Mouse (Mus musculus) CH12.LX (cell line): ENCODE measurements at regions not wholly inside any gene's neighbourhood (a gene's known extent, or its start where the extent isn't known, plus 50 kb on each side); places are given as distances from the start of the nearest gene placed in this dataset.

Experiments
- DNase-seq: peaks from one replicate; pipeline ENCODE4 v3.0.0-alpha.2; 2013; ENCODE audit errors: extremely low read depth
- H3K27ac ChIP-seq: 2 replicates; pipeline ENCODE4 v1.5.1; 2012; ENCODE audit warnings: low read depth, mild to moderate bottlenecking, control low read depth, moderate library complexity; ENCODE audit not compliant: insufficient read depth
- H3K27me3 ChIP-seq: replicated peaks from 2 replicates; pipeline ENCODE3; 2012; ENCODE audit warnings: inconsistent platforms
- H3K36me3 ChIP-seq, 2 experiments: replicated peaks in 1 of 2; 2 replicates each; pipeline versions ENCODE3 to v1.6.1; 2012; ENCODE audit warnings: inconsistent platforms in 1 of 2, low read length in 1 of 2, mild to moderate bottlenecking in 1 of 2, mixed read lengths in 1 of 2, moderate library complexity in 1 of 2; ENCODE audit not compliant: control insufficient read depth in 1 of 2, insufficient read depth in 1 of 2
- H3K4me1 ChIP-seq, 2 experiments: 2 replicates each; pipeline ENCODE4 v1.6.1; 2012; ENCODE audit warnings: inconsistent platforms in 1 of 2, moderate library complexity in 1 of 2; ENCODE audit not compliant: insufficient read depth in 2 of 2, control insufficient read depth in 1 of 2
- H3K4me2 ChIP-seq: 2 replicates; pipeline ENCODE4 v1.6.1; 2012; ENCODE audit warnings: low read depth, mild to moderate bottlenecking, control low read depth; ENCODE audit not compliant: poor library complexity, insufficient read depth, severe bottlenecking
- H3K4me3 ChIP-seq, 3 experiments: fragments of 150-350 bp in 1 of 3; sonication (generic) in 1 of 3; replicated peaks in 1 of 3; 2 replicates each; pipeline versions ENCODE3 to v1.5.1; 2011 to 2012; ENCODE audit warnings: low read depth in 2 of 3, low read length in 2 of 3, mild to moderate bottlenecking in 2 of 3, moderate library complexity in 2 of 3, control low read depth in 1 of 3, improper control_type of control experiment in 1 of 3, inconsistent platforms in 1 of 3, mixed read lengths in 1 of 3; ENCODE audit not compliant: poor library complexity in 1 of 3
- H3K79me2 ChIP-seq: replicated peaks from 2 replicates; pipeline ENCODE4 v1.6.1; 2012; ENCODE audit warnings: mild to moderate bottlenecking, moderate library complexity; ENCODE audit not compliant: control insufficient read depth, poor library complexity, insufficient read depth, severe bottlenecking; ENCODE audit errors: extremely low read depth
- H3K9ac ChIP-seq: 2 replicates; pipeline ENCODE4 v1.6.1; 2012; ENCODE audit warnings: low read depth, mild to moderate bottlenecking, control low read depth, moderate library complexity; ENCODE audit not compliant: insufficient read depth
- H3K9me3 ChIP-seq: replicated peaks from 2 replicates; pipeline ENCODE3; 2012; ENCODE audit warnings: low read length, inconsistent platforms, mixed read lengths
- CHD1 ChIP-seq: IDR thresholded peaks from 2 replicates; pipeline ENCODE4 v1.6.1; 2012; ENCODE audit warnings: low read depth, low read length, improper control_type of control experiment, inconsistent platforms
- CHD2 ChIP-seq: IDR thresholded peaks from 2 replicates; pipeline ENCODE4 v1.6.1; 2011; ENCODE audit warnings: low read length, improper control_type of control experiment
- ELF1 ChIP-seq: IDR thresholded peaks from 2 replicates; pipeline ENCODE4 v1.6.1; 2014; ENCODE audit warnings: low read depth, mild to moderate bottlenecking, inconsistent platforms, low read length, improper control_type of control experiment
- EP300 ChIP-seq: IDR thresholded peaks from 2 replicates; pipeline ENCODE4 v1.6.1; 2011; ENCODE audit warnings: low read length, improper control_type of control experiment
- ETS1 ChIP-seq: conservative IDR thresholded peaks from 2 replicates; pipeline ENCODE4 v1.6.1; 2012; ENCODE audit warnings: low read depth, mild to moderate bottlenecking, inconsistent platforms, low read length, improper control_type of control experiment, moderate library complexity
- JUND ChIP-seq: conservative IDR thresholded peaks from 2 replicates; pipeline ENCODE4 v1.6.1; 2011; ENCODE audit warnings: low read depth, low read length, improper control_type of control experiment
- MAX ChIP-seq: IDR thresholded peaks from 2 replicates; pipeline ENCODE4 v1.6.1; 2011; ENCODE audit warnings: low read length, improper control_type of control experiment
- MAZ ChIP-seq: IDR thresholded peaks from 2 replicates; pipeline ENCODE4 v1.6.1; 2012; ENCODE audit warnings: low read depth, mild to moderate bottlenecking, inconsistent platforms, low read length, improper control_type of control experiment, moderate library complexity
- MEF2A ChIP-seq: IDR thresholded peaks from 2 replicates; pipeline ENCODE4 v1.6.1; 2014; ENCODE audit warnings: low read depth, mild to moderate bottlenecking, inconsistent platforms, low read length, improper control_type of control experiment, borderline replicate concordance
- MXI1 ChIP-seq: IDR thresholded peaks from 2 replicates; pipeline ENCODE4 v1.6.1; 2011; ENCODE audit warnings: mild to moderate bottlenecking, low read depth, low read length, improper control_type of control experiment
- MYC ChIP-seq: IDR thresholded peaks from 2 replicates; pipeline ENCODE4 v1.6.1; 2011; ENCODE audit warnings: low read depth, mild to moderate bottlenecking, improper control_type of control experiment, low read length
- NRF1 ChIP-seq: IDR thresholded peaks from 2 replicates; pipeline ENCODE4 v1.6.1; 2014; ENCODE audit warnings: low read depth, mild to moderate bottlenecking, inconsistent platforms, low read length, improper control_type of control experiment, moderate library complexity
- PAX5 ChIP-seq: IDR thresholded peaks from 2 replicates; pipeline ENCODE4 v1.6.1; 2012; ENCODE audit warnings: low read length, inconsistent platforms, mixed read lengths
- RCOR1 ChIP-seq: conservative IDR thresholded peaks from 2 replicates; pipeline ENCODE4 v1.6.1; 2012; ENCODE audit warnings: low read depth, mild to moderate bottlenecking, inconsistent platforms, low read length, improper control_type of control experiment
- TCF12 ChIP-seq: IDR thresholded peaks from 2 replicates; pipeline ENCODE4 v1.6.1; 2014; ENCODE audit warnings: low read depth, mild to moderate bottlenecking, inconsistent platforms, low read length, improper control_type of control experiment
- USF1 ChIP-seq: IDR thresholded peaks from 2 replicates; pipeline ENCODE4 v1.6.1; 2014; ENCODE audit warnings: low read depth, mild to moderate bottlenecking, inconsistent platforms, low read length, improper control_type of control experiment
- USF2 ChIP-seq: conservative IDR thresholded peaks from 2 replicates; pipeline ENCODE4 v1.6.1; 2011; ENCODE audit warnings: low read depth, low read length, improper control_type of control experiment
- ZKSCAN1 ChIP-seq: IDR thresholded peaks from 2 replicates; pipeline ENCODE4 v1.6.1; 2012; ENCODE audit warnings: low read depth, inconsistent platforms, low read length, improper control_type of control experiment, borderline replicate concordance
- ZMIZ1 ChIP-seq: IDR thresholded peaks from 2 replicates; pipeline ENCODE4 v1.6.1; 2012; ENCODE audit warnings: low read depth, mild to moderate bottlenecking, inconsistent platforms, low read length, improper control_type of control experiment
- dilution Hi-C: fragments of 300-500 bp; cut with MboI; formaldehyde crosslinking; loops from 2 replicates; pipeline ENCODE4 v1.14.3; 2020; ENCODE audit warnings: low sequenced_read_pairs; ENCODE audit not compliant: extremely low pct_unique_long_range_greater_than_20kb, extremely low pct_ligation_motif_present
- in situ Hi-C: fragments of 300-500 bp; cut with MboI; formaldehyde crosslinking; loops from 3 replicates; pipeline ENCODE4 v1.14.3; 2019; ENCODE audit warnings: low sequenced_read_pairs, low pct_ligation_motif_present, low pct_unique_long_range_greater_than_20kb, mixed read lengths

DNA sequence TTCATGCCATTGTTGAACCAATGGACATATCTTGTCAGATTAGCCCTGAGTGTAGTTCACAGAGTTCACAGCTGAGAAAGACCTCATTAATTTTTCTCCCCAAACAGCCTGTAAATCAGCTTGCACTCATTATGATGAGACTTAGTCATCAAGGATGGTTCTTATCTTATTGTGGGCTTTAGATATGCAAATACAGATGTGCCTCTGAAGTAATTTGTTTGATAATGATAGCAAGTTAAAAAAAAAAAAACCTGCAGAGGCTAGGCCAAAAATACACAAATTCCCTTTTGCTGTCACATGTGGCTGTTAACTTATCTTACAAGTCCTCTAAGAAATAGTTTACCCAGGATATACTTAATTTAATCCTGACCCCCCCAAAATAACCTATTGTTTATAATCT lies 1215.5 kb upstream of the Adgrl2 start:
- Histone ChIP-seq H3K27ac (no peak overlapping the region), H3K27me3 (no peaks in the 10 kb centered on the region), H3K36me3 (no peaks in the 10 kb centered on the region), H3K79me2 (no peaks in the 10 kb centered on the region), H3K4me2 (no peak overlapping the region), H3K4me1 (no peaks in the 10 kb centered on the region), H3K4me3 (no peak overlapping the region), H3K9me3 (peaks cover 17% of the 10 kb centered on the region), H3K9ac (no peak overlapping the region)
- dilution Hi-C loops = no loop called here
- TF ChIP-seq RCOR1 (no peak), TCF12 (no peak), MAZ (no peak), MYC (no peak), MAX (no peak), JUND (no peak), USF2 (no peak), ZKSCAN1 (no peak), MEF2A (no peak), ZMIZ1 (no peak), CHD2 (no peak), ELF1 (no peak), USF1 (no peak), MXI1 (no peak), NRF1 (no peak), EP300 (no peak), ETS1 (no peak), PAX5 (no peak), CHD1 (no peak)
- no peak for DNase-seq
- in situ Hi-C loops = no loop called here

DNA sequence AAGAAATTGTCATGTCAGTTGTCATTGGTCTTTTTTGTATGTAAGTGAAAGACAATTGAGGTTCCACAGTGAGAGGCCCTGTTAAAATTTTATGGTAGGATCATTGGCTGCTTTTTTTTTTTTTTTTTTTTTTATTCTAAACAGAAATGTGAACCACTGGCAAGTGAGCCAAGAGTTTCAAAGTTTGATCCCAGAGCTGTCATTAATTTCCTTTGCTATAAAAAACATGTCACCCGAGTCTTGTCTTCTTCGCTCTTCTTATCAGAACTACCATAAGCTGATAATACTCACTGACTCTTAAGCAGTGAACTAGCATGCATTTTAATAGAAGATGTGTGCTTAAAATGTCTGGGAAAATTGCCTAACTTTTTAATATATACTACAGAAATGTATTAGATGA lies 1204.4 kb upstream of the Adgrl4 start:
- Histone ChIP-seq H3K27ac (no peak overlapping the region), H3K4me1 (no peaks in the 10 kb centered on the region), H3K36me3 (no peaks in the 10 kb centered on the region), H3K27me3 (no peaks in the 10 kb centered on the region), H3K4me3 (no peak overlapping the region), H3K9me3 (peaks cover 11% of the 10 kb centered on the region), H3K79me2 (no peaks in the 10 kb centered on the region), H3K9ac (no peak overlapping the region), H3K4me2 (no peak overlapping the region)
- dilution Hi-C loops (no loop called here), in situ Hi-C loops (no loop called here)
- TF ChIP-seq ZMIZ1 (no peak), MYC (no peak), CHD1 (no peak), RCOR1 (no peak)
- DNase-seq = no peak
